Mouse (Mus musculus): Measurements from ENCODE around the gene Ift88.

- TF ChIP-seq CTCF (IDR thresholded peaks at IDR 0.05; ENCODE audit: low read depth) (no peak), EP300 (IDR thresholded peaks at IDR 0.05; ENCODE audit: low read depth) (no peak)
These were observed 51.2 kb downstream of the Ift88 start for GRCm38 (mm10) chr14:57475057-57475456.
